Mouse (Mus musculus): ENCODE data around the gene Mlph.

The Mlph gene

GRCm38 (mm10) chr1:90972911-90973573 is 58.2 kb downstream of the Mlph start:
- peak; percentile 99 for DNase-seq

GRCm38 (mm10) chr1:90973574-90973911 is 58.7 kb downstream of the Mlph start:
- DNase-seq: no peak

- DNase-seq: peak; percentile 31
Measured at GRCm38 (mm10) chr1:90974906-90975649, 60.2 kb downstream of the Mlph start.

GRCm38 (mm10) chr1:90975960-90976359 is 61.1 kb downstream of the Mlph start:
- no peak for DNase-seq

DNA sequence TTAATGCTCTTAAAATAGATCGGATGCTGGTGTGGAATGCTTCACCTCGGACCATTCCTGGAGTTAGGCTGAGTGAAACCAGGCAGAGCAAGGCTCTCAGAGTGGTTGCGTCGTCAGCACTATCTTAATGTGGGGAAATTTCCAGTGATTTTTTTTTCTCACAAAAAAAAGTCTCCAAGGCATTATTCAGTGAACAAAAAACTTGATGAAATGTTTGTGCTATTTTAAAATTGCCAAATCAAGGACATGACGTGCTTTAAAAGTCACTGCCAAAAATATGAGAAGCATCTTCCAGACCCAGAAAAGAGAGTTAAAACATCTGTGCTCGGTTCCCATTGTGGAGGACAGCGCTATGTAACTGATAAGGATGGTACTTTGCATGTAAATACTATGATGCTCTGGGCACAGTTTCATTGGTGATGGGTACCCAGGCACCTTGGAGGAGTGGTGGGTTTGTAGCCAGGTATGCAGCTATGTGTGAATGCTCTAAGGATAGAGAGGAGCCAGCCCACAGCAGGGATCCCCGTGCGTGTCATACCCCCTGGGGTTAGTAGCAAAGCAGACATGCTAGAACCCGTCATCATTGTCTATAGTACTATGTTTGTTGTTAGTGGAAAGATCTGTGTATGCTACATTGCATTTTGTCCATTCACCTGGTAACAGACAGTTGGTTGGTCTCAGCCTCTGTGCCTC is 65.9 kb downstream of the Mlph start:
- DNase-seq: no peak

DNA sequence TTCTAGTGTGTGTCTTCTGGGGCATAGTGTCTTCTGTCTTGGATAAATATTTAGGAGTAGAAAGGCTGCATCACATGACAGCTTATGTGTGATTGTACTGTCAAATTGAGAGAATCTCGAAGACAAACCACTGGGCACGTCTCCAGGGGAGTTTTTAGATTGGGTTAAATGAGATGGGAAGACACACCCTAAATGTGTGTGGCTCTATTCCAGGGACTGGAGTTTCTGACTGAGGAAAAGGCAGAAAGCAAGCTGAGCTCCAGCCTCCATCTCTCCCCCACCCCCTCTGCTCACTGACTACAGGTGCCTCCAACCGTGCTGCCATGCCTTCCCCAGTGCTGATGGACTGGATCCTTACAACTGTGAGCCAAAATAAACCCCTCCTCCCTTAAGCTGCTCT is 66.5 kb downstream of the Mlph start:
- no peak for DNase-seq

- DNase-seq: no peak
Measured at GRCm38 (mm10) chr1:90995916-90996315, 81.0 kb downstream of the Mlph start.

GRCm38 (mm10) chr1:90997136-90997535 is 82.3 kb downstream of the Mlph start:
- no peak for DNase-seq

DNA sequence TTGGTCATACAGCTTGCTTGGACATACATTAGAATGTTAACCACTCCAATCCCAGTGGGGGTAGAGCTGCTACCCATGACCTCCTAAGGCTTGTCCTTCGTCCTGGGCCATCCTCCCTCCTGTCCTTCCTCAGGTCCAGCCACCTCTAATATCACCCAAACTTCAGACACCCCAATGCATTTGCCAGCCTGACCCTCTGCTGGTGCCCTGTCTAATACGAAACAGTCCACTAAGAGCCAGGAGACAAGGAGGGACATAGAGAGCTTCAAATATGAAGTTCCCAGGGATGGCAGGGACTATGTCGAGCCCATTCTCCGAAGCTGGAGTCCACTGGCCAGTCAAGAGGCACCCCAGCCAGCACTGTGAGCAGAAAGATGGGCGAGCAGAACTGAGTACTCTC is 82.8 kb downstream of the Mlph start:
- DNase-seq: no peak

DNA sequence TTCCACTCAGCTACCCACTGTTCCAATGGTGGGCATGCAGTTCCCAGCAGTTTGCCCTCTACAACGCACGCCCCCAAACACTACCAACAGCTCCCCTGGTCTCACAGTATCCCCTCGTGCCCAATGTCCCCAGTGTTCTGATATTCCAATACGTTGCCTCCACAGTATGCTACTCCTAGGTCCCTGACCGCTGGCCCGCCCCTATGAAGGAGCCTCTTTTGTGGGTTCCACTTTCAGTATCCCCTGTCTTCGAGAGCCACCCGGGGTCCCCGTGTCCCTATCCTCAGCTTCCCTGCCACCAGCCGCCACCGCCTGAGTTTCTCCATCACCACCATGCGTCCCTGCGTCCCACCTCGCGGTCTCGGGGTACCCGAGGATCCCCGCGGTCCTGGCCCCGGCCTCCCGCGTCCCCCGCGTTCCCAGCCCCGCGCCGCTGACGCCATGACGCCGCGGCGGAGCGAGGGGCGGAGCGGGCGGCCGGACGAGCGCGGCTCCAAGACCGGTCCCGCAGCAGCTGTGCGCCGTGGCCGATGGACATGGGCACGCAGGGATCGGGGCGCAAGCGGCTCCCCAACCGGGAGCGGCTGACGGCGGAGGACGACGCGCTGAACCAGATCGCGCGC is 83.5 kb downstream of the Mlph start, which contains the start of gene Lrrfip1:
TSS of gene Lrrfip1 (plus strand) at position 470 of the 623 bp plus-strand sequence.
- peak; percentile 60 for DNase-seq

- peak; percentile 45 for DNase-seq
Measured at GRCm38 (mm10) chr1:90998891-90999611, 84.2 kb downstream of the Mlph start.

DNA sequence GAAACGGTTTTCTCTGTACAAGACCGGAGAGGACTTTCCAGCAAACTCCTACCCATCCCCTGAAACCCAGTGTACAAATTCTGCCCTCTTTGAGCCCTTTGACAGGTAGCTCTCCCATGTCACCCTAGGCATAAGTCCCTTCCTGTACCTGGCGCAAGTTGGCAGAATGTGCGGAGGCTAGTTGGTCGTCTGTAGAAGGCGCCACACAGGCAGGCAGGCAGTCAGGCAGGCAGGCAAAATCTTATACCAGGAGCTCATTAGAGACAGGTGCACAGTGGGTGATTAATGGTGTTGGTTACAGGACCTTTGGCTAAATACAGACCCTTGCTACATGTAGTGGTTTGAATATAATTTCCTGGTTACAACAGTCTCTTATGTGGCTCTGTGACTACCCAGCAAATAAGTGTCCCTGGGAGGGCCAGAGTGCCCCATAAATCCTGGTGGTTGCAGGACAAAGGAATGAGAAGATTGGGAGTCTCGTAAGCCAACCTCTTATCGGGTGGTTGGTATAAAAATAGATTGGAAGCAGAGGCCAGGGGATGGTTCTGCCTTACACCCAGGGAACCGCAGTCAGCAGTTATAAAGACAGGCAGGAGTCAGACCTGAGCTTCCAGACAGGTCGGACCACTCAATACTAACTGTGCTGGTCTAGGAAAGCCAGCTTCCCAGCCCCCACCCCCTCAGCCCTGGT is 85.2 kb downstream of the Mlph start:
- DNase-seq: no peak
